Mouse (Mus musculus) erythroblast, embryonic 14.5 days (primary cell): ENCODE measurements around the gene Mbtps1.

Experiments used
- GATA1 ChIP-seq: IDR thresholded peaks from 2 replicates; pipeline ENCODE4 v1.6.1; 2012; ENCODE audit warnings: low read length, inconsistent platforms, mixed read lengths
- TAL1 ChIP-seq: IDR thresholded peaks from 3 replicates; pipeline ENCODE4 v1.6.1; 2012; ENCODE audit warnings: low read length, inconsistent platforms, mixed read lengths

DNA sequence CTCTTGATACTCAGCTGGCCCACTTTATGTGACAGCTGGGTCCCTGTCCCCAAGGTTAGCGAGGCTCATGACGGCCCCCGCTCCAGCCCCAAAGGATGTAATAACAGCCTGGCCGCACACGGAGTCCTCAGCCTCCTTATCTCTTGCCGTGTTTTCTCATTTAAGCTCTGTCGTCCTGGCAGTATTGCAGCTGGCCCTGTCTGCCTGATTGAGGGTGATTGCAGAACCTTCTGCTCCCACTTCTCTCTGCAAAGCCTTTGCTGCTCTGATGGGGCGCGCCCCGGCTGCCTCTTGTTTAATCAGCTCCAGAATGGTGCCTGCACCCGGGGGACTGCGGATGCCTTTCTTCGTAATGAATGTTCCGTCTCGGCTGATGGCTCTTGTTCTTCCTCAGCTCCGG, 98.8 kb downstream of the Mbtps1 start:
- TF ChIP-seq TAL1: no peak
- TF ChIP-seq GATA1: no peak
